Mouse (Mus musculus): ENCODE measurements around the gene Stmnd1. TPM values are rescaled to one million over a fixed set of nuclear protein-coding genes. Genes with fewer than 3 reads are reported as not detected.
"Not testable (repeated sequence)": the region's sequence is repeated elsewhere in the genome, so short reads cannot be mapped to it uniquely, and the experiment has no call there.

Stmnd1 gene
- polyA plus RNA-seq, 1 experiment from 2014 or later: not detected

DNA sequence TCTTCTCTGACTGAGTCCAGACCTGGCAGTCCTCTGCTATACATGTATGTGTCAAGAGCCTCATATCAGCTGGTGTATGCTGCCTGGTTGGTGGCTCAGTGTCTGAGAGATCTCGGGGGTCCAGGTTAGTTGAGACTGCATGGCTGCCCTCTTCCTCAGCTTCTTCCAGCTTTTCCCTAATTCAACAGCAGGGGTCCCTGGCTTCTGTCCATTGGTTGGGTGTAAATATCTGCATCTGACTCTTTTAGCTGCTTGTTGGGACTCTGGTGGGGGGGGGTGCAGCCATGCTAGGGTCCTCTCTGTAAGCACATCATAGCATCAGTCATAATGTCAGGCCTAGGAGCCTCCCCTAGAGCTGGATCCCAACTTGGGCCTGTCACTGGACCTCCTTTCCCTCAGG is 62.8 kb downstream of the Stmnd1 start:
- 87% methylated on average over 1 of the region's 1 CpGs for WGBS (ENCODE audit: missing documents)
- H3K79me2 ChIP-seq (ENCODE audit: inconsistent target); H3K36me3 ChIP-seq (ENCODE audit: inconsistent target); H3K27ac ChIP-seq; H3K4me3 ChIP-seq (ENCODE audit: inconsistent target): not testable (repeated sequence)

GRCm38 (mm10) chr13:46337791-46338190 is 64.3 kb downstream of the Stmnd1 start:
- Histone ChIP-seq H3K4me3 (ENCODE audit: inconsistent target) (no peak overlapping the region), H3K79me2 (ENCODE audit: inconsistent target) (no peaks in the 10 kb centered on the region), H3K36me3 (ENCODE audit: inconsistent target) (no peaks in the 10 kb centered on the region), H3K27ac (no peak overlapping the region)
- WGBS (ENCODE audit: missing documents): 70% methylated on average over 2 of the region's 2 CpGs

DNA sequence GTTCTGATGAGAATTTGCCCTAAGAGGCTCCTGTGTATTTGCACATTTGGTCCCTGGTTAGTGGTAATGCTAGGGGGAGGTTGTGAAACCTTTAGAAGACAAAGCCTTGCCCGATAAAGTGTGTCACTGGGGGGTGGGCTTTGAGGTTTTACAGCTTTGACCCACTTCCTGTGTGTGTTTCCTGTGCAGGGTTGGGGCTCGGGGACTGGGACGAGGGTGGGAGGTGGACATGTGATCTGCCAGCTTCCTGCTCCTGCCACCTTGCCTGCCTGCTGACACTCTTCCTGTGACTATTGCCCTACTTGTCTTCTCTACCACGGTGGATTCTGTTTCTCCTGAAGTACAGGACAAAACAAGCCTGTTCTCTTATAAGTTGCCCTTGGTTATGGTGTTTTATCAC is 66.4 kb downstream of the Stmnd1 start:
- Histone ChIP-seq H3K27ac (no peak overlapping the region), H3K36me3 (ENCODE audit: inconsistent target) (no peaks in the 10 kb centered on the region), H3K79me2 (ENCODE audit: inconsistent target) (no peaks in the 10 kb centered on the region), H3K4me3 (ENCODE audit: inconsistent target) (no peak overlapping the region)
- WGBS (ENCODE audit: missing documents): 2% methylated on average over 4 of the region's 4 CpGs

DNA sequence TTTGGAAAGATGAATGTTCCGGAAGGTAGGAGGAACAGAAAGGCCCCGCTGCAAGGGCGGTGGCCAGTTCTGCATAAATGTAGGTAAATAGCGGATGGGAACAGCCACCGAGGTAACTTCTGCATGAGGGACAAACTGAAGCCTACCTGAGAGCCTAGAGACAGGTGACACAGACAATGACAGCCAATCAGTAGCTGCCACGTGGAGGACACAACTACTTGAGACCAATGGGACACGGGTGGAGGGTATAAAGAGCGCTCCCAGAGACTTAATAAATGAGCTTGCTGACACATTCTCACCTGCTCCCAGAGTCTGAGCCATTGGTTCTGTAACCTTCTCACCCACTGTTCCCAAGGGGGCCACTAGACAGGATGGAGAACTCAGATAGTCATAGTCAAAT is 67.1 kb downstream of the Stmnd1 start:
- H3K27ac ChIP-seq: no peak overlapping the region
- WGBS (ENCODE audit: missing documents): 90% methylated on average over 8 of the region's 8 CpGs
- no peaks in the 10 kb centered on the region for H3K79me2 ChIP-seq (ENCODE audit: inconsistent target)
- no peak overlapping the region for H3K4me3 ChIP-seq (ENCODE audit: inconsistent target)
- H3K36me3 ChIP-seq (ENCODE audit: inconsistent target): no peaks in the 10 kb centered on the region

DNA sequence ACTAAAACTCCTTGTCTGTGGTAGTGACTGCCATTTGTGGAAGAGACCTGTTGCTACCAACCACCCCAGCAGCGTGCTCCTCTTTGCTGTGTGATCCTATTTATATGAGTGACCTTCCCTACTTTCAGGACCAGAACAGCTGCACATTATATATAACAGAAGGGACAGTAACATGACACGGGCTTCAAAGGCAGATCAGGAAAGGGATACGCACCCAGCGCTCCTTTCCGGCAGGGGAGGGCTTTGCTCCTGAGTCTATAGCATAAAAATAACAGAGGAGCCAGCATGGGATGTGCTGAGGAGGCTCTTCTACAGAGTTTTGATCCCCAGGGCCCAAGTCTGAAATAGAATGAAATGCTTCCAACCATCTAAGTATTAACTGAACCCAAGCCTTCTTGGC is 67.9 kb downstream of the Stmnd1 start:
- Histone ChIP-seq H3K36me3 (ENCODE audit: inconsistent target) (no peaks in the 10 kb centered on the region), H3K4me3 (ENCODE audit: inconsistent target) (no peak overlapping the region), H3K27ac (no peak overlapping the region), H3K79me2 (ENCODE audit: inconsistent target) (no peaks in the 10 kb centered on the region)
- 95% methylated on average over 5 of the region's 5 CpGs for WGBS (ENCODE audit: missing documents)

DNA sequence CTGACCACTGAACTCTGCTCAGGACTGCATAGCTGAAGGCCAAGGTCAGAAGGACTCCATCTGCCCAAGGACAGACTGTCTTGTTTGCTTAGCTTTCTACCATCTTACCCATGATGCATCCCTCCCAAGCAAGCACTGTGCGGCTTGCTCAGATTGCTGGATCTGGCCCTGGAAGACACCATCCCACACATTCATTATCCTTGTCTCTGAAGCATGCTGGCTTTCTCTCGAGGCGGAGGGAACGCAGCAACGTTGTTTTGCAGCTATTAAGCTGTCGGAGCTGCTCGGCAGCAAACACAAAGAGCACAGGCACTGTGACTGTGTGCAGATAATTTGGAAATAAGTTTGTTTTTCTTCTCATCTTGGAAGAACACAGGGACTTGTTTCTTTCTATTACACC is 69.7 kb downstream of the Stmnd1 start:
- Histone ChIP-seq H3K27ac (no peak overlapping the region), H3K4me3 (ENCODE audit: inconsistent target) (no peak overlapping the region), H3K36me3 (ENCODE audit: inconsistent target) (no peaks in the 10 kb centered on the region), H3K79me2 (ENCODE audit: inconsistent target) (no peaks in the 10 kb centered on the region)
- 93% methylated on average over 7 of the region's 7 CpGs for WGBS (ENCODE audit: missing documents)

- WGBS (ENCODE audit: missing documents): 94% methylated on average over 10 of the region's 10 CpGs
- Histone ChIP-seq H3K4me3 (ENCODE audit: inconsistent target) (no peak overlapping the region), H3K79me2 (ENCODE audit: inconsistent target) (no peaks in the 10 kb centered on the region), H3K27ac (no peak overlapping the region), H3K36me3 (ENCODE audit: inconsistent target) (no peaks in the 10 kb centered on the region)
Measured at GRCm38 (mm10) chr13:46346830-46347512, 73.5 kb downstream of the Stmnd1 start.

DNA sequence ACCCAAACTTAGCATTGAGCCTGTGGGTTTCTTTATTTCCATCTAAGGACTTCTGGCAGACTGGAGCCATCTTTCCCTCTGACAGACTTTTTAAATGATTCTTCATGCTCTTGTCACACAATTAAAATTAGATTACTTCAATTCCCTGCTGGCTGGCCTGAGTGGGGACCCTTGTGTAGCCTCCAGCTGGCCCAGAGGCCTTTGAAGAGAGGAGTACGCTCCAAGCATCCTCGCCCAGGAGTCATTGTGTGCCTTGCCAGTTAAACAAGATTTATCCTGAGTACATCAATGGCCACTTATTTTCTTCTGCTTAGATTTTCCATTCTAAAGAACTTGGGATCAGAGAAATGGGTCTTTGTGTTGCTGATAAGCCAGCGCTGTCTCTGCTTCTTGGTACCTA is 76.1 kb downstream of the Stmnd1 start:
- no peak overlapping the region for H3K4me3 ChIP-seq (ENCODE audit: inconsistent target)
- H3K36me3 ChIP-seq (ENCODE audit: inconsistent target): no peaks in the 10 kb centered on the region
- H3K27ac ChIP-seq: no peak overlapping the region
- WGBS (ENCODE audit: missing documents): 97% methylated on average over 3 of the region's 3 CpGs
- H3K79me2 ChIP-seq (ENCODE audit: inconsistent target): no peaks in the 10 kb centered on the region

Other genes with a start within 250 kb of the Stmnd1 start
- not detected in 3 replicates for gene Rbm24, start 144.7 kb downstream of the Stmnd1 start, polyA plus RNA-seq (2018)
- gene Cap2, start 228.1 kb downstream of the Stmnd1 start, polyA plus RNA-seq (2018): 0.07 TPM in 1 of 3 replicates, not detected in the others

Data from macrophage (primary cell).